ENCODE assay signal across 11 mouse cellular contexts in genomic region chr3:135887033-135887855, GRCm38 (mm10).
A peak's percentile ranks its signal among the peaks of the same experiment; 100 is the strongest.
DNase-seq lines count a peak whose midpoint lies in the region; ATAC-seq lines count a peak whose summit lies in the region.
"Had no signal": no experiment of that assay in that cellular context is flagged by ENCODE, and none has a peak within 500 bp of the region (broad histone marks: within the 10 kb centered on the region; RNA-seq: fewer than 3 reads in every experiment).

No protein-coding gene starts in this region.

- WGBS in embryonic facial prominence, embryonic 11.5 days: 65% methylated on average over 9 of the region's 9 CpGs
- 65% methylated on average over 9 of the region's 9 CpGs for WGBS in embryonic facial prominence, embryonic 10.5 days
- 65% methylated on average over 9 of the region's 9 CpGs for WGBS in embryonic facial prominence, embryonic 12.5 days
- WGBS in hindbrain, embryonic 12.5 days: 60% methylated on average over 9 of the region's 9 CpGs
- WGBS in midbrain, embryonic 16.5 days: 44% methylated on average over 9 of the region's 9 CpGs

- no peak overlapping the region for H3K4me3 ChIP-seq in embryonic facial prominence, embryonic 11.5 days (ENCODE audit: low read depth, low read length)
- no peak overlapping the region for H3K4me3 ChIP-seq in embryonic facial prominence, embryonic 10.5 days
- H3K4me3 ChIP-seq in embryonic facial prominence, embryonic 12.5 days: no peak overlapping the region
- H3K4me3 ChIP-seq in hindbrain, embryonic 12.5 days: no peak overlapping the region
- H3K4me3 ChIP-seq in midbrain, embryonic 16.5 days (ENCODE audit: low read depth, low read length): no peak overlapping the region
- H3K4me3 ChIP-seq: embryonic facial prominence, embryonic 13.5 days had no signal

- DNase-seq in embryonic facial prominence, embryonic 11.5 days (ENCODE audit: low spot score): no peak
- DNase-seq in embryonic facial prominence, embryonic 10.5 days (ENCODE audit: low spot score): no peak
- DNase-seq in lung, postnatal 25 days (ENCODE audit: low spot score): no peak
- DNase-seq in MN1 (ENCODE audit: low spot score): no peak
- DNase-seq in ovary, postnatal 14 days (ENCODE audit: low spot score): no peak

- H3K27me3 ChIP-seq in embryonic facial prominence, embryonic 11.5 days (ENCODE audit: control insufficient read depth, insufficient read depth, low read length): no peaks in the 10 kb centered on the region
- H3K27me3 ChIP-seq in embryonic facial prominence, embryonic 10.5 days (replicated peaks; ENCODE audit: low read depth, poor library complexity, severe bottlenecking): no peaks in the 10 kb centered on the region
- no peaks in the 10 kb centered on the region for H3K27me3 ChIP-seq in embryonic facial prominence, embryonic 12.5 days
- no peaks in the 10 kb centered on the region for H3K27me3 ChIP-seq in hindbrain, embryonic 12.5 days
- no peaks in the 10 kb centered on the region for H3K27me3 ChIP-seq in midbrain, embryonic 16.5 days (ENCODE audit: control insufficient read depth, insufficient read depth, low read depth, low read length)
- H3K27me3 ChIP-seq: embryonic facial prominence, embryonic 13.5 days had no signal

- H3K4me1 ChIP-seq in embryonic facial prominence, embryonic 11.5 days (ENCODE audit: control insufficient read depth, insufficient read depth, low read length): no peaks in the 10 kb centered on the region
- 0 out of 2 replicates have a peak, but pooled peaks cover 7% of the 10 kb centered on the region for H3K4me1 ChIP-seq in embryonic facial prominence, embryonic 10.5 days
- H3K4me1 ChIP-seq in embryonic facial prominence, embryonic 12.5 days: no peaks in the 10 kb centered on the region
- peaks cover 5% of the 10 kb centered on the region; the same call in 1 of the 2 replicates for H3K4me1 ChIP-seq in hindbrain, embryonic 12.5 days
- H3K4me1 ChIP-seq in midbrain, embryonic 16.5 days (ENCODE audit: control insufficient read depth, insufficient read depth, low read length): peaks cover 8% of the 10 kb centered on the region

- H3K9ac ChIP-seq in embryonic facial prominence, embryonic 11.5 days (replicated peaks; ENCODE audit: low read length): no peak overlapping the region
- H3K9ac ChIP-seq in embryonic facial prominence, embryonic 12.5 days: no peak overlapping the region
- H3K9ac ChIP-seq in hindbrain, embryonic 12.5 days: no peak overlapping the region
- no peak overlapping the region for H3K9ac ChIP-seq in midbrain, embryonic 16.5 days (ENCODE audit: low read depth, low read length)
- H3K9ac ChIP-seq: embryonic facial prominence, embryonic 13.5 days had no signal

- ATAC-seq in embryonic facial prominence, embryonic 11.5 days (replicated peaks; ENCODE audit: insufficient number of reproducible peaks, low FRiP score, low TSS enrichment, low read depth): peak; percentile 31; the same call in 1 of the 2 replicates
- peak; percentile 47; the same call in 1 of the 2 replicates for ATAC-seq in embryonic facial prominence, embryonic 12.5 days (ENCODE audit: insufficient number of reproducible peaks, insufficient read depth, low FRiP score, low TSS enrichment)
- peak; percentile 49 for ATAC-seq in hindbrain, embryonic 12.5 days (ENCODE audit: low FRiP score)
- peak; percentile 61 for ATAC-seq in midbrain, embryonic 16.5 days
- ATAC-seq: intestine, postnatal 0 days had no signal

- H3K4me2 ChIP-seq in embryonic facial prominence, embryonic 11.5 days (ENCODE audit: low read depth, low read length): no peak overlapping the region
- no peak overlapping the region for H3K4me2 ChIP-seq in embryonic facial prominence, embryonic 12.5 days (replicated peaks)
- no peak overlapping the region for H3K4me2 ChIP-seq in hindbrain, embryonic 12.5 days (replicated peaks)
- peak overlapping the region; percentile 21 for H3K4me2 ChIP-seq in midbrain, embryonic 16.5 days (ENCODE audit: low read length)
- H3K4me2 ChIP-seq: liver, embryonic 11.5 days had no signal

- H3K9me3 ChIP-seq in embryonic facial prominence, embryonic 11.5 days (replicated peaks; ENCODE audit: control insufficient read depth, low read length): no peaks in the 10 kb centered on the region
- no peaks in the 10 kb centered on the region for H3K9me3 ChIP-seq in embryonic facial prominence, embryonic 10.5 days
- no peaks in the 10 kb centered on the region for H3K9me3 ChIP-seq in embryonic facial prominence, embryonic 12.5 days
- H3K9me3 ChIP-seq in hindbrain, embryonic 12.5 days (replicated peaks): no peaks in the 10 kb centered on the region
- H3K9me3 ChIP-seq in midbrain, embryonic 16.5 days (replicated peaks; ENCODE audit: control insufficient read depth, low read length, poor library complexity, severe bottlenecking): no peaks in the 10 kb centered on the region
- H3K9me3 ChIP-seq: embryonic facial prominence, embryonic 13.5 days had no signal

- no peak overlapping the region for H3K27ac ChIP-seq in embryonic facial prominence, embryonic 11.5 days (replicated peaks; ENCODE audit: low read depth, low read length)
- no peak overlapping the region for H3K27ac ChIP-seq in embryonic facial prominence, embryonic 10.5 days (replicated peaks)
- H3K27ac ChIP-seq in embryonic facial prominence, embryonic 12.5 days: no peak overlapping the region
- peak overlapping the region; percentile 30; the same call in 1 of the 2 replicates for H3K27ac ChIP-seq in hindbrain, embryonic 12.5 days
- peak overlapping the region; percentile 55; the same call in 1 of the 2 replicates for H3K27ac ChIP-seq in midbrain, embryonic 16.5 days (ENCODE audit: low read length)
- H3K27ac ChIP-seq: embryonic facial prominence, embryonic 13.5 days had no signal

- no peaks in the 10 kb centered on the region for H3K36me3 ChIP-seq in embryonic facial prominence, embryonic 11.5 days (replicated peaks; ENCODE audit: control insufficient read depth, insufficient read depth, low read depth, low read length)
- H3K36me3 ChIP-seq in embryonic facial prominence, embryonic 10.5 days (replicated peaks): no peaks in the 10 kb centered on the region
- H3K36me3 ChIP-seq in embryonic facial prominence, embryonic 12.5 days: no peaks in the 10 kb centered on the region
- H3K36me3 ChIP-seq in hindbrain, embryonic 12.5 days: no peaks in the 10 kb centered on the region
- H3K36me3 ChIP-seq in midbrain, embryonic 16.5 days (ENCODE audit: control insufficient read depth, insufficient read depth, low read length): no peaks in the 10 kb centered on the region
- H3K36me3 ChIP-seq: embryonic facial prominence, embryonic 13.5 days had no signal

Comparison
In these comparisons a context has a peak if more than half of its experiments do, and no peak if none do; other contexts are left out.
1. H3K27ac ChIP-seq: peak in hindbrain, embryonic 12.5 days (single experiment) and midbrain, embryonic 16.5 days (single experiment); none in embryonic facial prominence, embryonic 11.5 days (single experiment), embryonic facial prominence, embryonic 10.5 days (single experiment) and embryonic facial prominence, embryonic 12.5 days (single experiment).
2. Peak in every context shown above with its lines, with median percentiles within 50 percentile points of each other: ATAC-seq.